Mouse (Mus musculus) liver, adult 2 months (tissue): ENCODE results near the gene Ddx54. TPM values are rescaled to one million over a fixed set of nuclear protein-coding genes. Genes with fewer than 3 reads are reported as not detected.

Experiments
- DNase-seq: peaks from one replicate; pipeline ENCODE4 v3.0.0-alpha.2; 2011; ENCODE audit warnings: low read depth, low spot score; ENCODE audit errors: extremely low read depth
- H3K27ac ChIP-seq: fragments of 200-500 bp; replicated peaks from 2 replicates; pipeline ENCODE4 v1.5.1; 2012; ENCODE audit warnings: low read depth, mild to moderate bottlenecking, control low read depth, inconsistent platforms, low read length; ENCODE audit not compliant: insufficient read depth
- H3K27me3 ChIP-seq: fragments of 200-500 bp; 2 replicates; pipeline ENCODE4 v1.6.1; 2012; ENCODE audit warnings: mild to moderate bottlenecking, moderate library complexity, low read length, inconsistent platforms; ENCODE audit not compliant: control insufficient read depth, insufficient read depth
- H3K36me3 ChIP-seq: fragments of 200-500 bp; 2 replicates; pipeline ENCODE4 v1.6.1; 2012; ENCODE audit warnings: low read length, inconsistent platforms; ENCODE audit not compliant: control insufficient read depth, insufficient read depth
- H3K4me1 ChIP-seq: fragments of 200-500 bp; 2 replicates; pipeline ENCODE4 v1.6.1; 2011; ENCODE audit warnings: low read length; ENCODE audit not compliant: control insufficient read depth, insufficient read depth
- H3K4me3 ChIP-seq: fragments of 200-500 bp; 2 replicates; pipeline ENCODE4 v1.5.1; 2011; ENCODE audit warnings: low read depth, mild to moderate bottlenecking, control low read depth, low read length, moderate library complexity; ENCODE audit not compliant: insufficient read depth
- H3K79me2 ChIP-seq: fragments of 200-500 bp; 2 replicates; pipeline ENCODE4 v1.6.1; 2012; ENCODE audit warnings: inconsistent platforms, mild to moderate bottlenecking, low read length, moderate library complexity; ENCODE audit not compliant: control insufficient read depth, insufficient read depth
- H3K9ac ChIP-seq: fragments of 200-500 bp; 2 replicates; pipeline ENCODE4 v1.6.1; 2012; ENCODE audit warnings: low read depth, mild to moderate bottlenecking, control low read depth, inconsistent platforms, low read length
- CTCF ChIP-seq: fragments of 200-500 bp; IDR thresholded peaks from 2 replicates; pipeline ENCODE4 v1.5.1; 2011; ENCODE audit warnings: low read depth, low read length, control low read depth
- POLR2A ChIP-seq: fragments of 200-500 bp; IDR thresholded peaks from 2 replicates; pipeline ENCODE4 v1.6.1; 2011; ENCODE audit warnings: low read length, control low read depth; ENCODE audit not compliant: insufficient read depth; ENCODE audit errors: extremely low read depth
- WGBS: fragments of 180-500 bp; shearing (Covaris S2); methylation state at CpG from one replicate; pipeline ENCODE4 v1.1.7; 2018; 5-methylcytosine and 5-hydroxymethylcytosine counted together
- polyA plus RNA-seq: library from polyadenylated mRNA; depleted of rRNA; stranded (reverse); fragments of >200 nt; gene quantifications from 2 replicates; pipeline ENCODE4 v1.2.3, GENCODE M21; 2012
- total RNA-seq: library from RNA; depleted of rRNA; stranded (reverse); fragments of >200 nt; gene quantifications from 2 replicates; pipeline ENCODE4 v1.2.3, GENCODE M21; 2014

The Ddx54 gene
- total and polyA plus RNA-seq, 2 experiments, result 15.2 to 24.2 TPM

GRCm38 (mm10) chr5:120570289-120570897, 42.1 kb upstream of the Ddx54 start:
- H3K79me2 ChIP-seq, result peaks cover 23% of the 10 kb centered on the region
- no peaks in the 10 kb centered on the region for H3K27me3 ChIP-seq
- peaks cover 45% of the 10 kb centered on the region for H3K4me1 ChIP-seq
- 84% methylated on average over 11 of the region's 11 CpGs for WGBS
- H3K9ac ChIP-seq, result no peak overlapping the region
- no peaks in the 10 kb centered on the region for H3K36me3 ChIP-seq
- no peak overlapping the region for H3K4me3 ChIP-seq
- no peak for TF ChIP-seq POLR2A
- TF ChIP-seq CTCF, result no peak
- H3K27ac ChIP-seq, result no peak overlapping the region
- no peak for DNase-seq

- no peak overlapping the region for H3K9ac ChIP-seq
- H3K79me2 ChIP-seq, result peaks cover 23% of the 10 kb centered on the region
- no peak overlapping the region for H3K27ac ChIP-seq
- no peaks in the 10 kb centered on the region for H3K36me3 ChIP-seq
- no peak for TF ChIP-seq CTCF
- TF ChIP-seq POLR2A, result no peak
- WGBS, result 54% methylated on average over 14 of the region's 14 CpGs
- no peak for DNase-seq
- peaks cover 37% of the 10 kb centered on the region for H3K4me1 ChIP-seq
- H3K4me3 ChIP-seq, result no peak overlapping the region
- H3K27me3 ChIP-seq, result no peaks in the 10 kb centered on the region
Observed at GRCm38 (mm10) chr5:120571056-120571740, 41.3 kb upstream of the Ddx54 start.

GRCm38 (mm10) chr5:120574469-120575063, 38.0 kb upstream of the Ddx54 start:
- H3K9ac ChIP-seq, result no peak overlapping the region
- 80% methylated on average over 10 of the region's 10 CpGs for WGBS
- no peak overlapping the region for H3K4me3 ChIP-seq
- H3K36me3 ChIP-seq, result no peaks in the 10 kb centered on the region
- DNase-seq, result no peak
- H3K27me3 ChIP-seq, result no peaks in the 10 kb centered on the region
- TF ChIP-seq POLR2A (no peak), CTCF (no peak)
- H3K27ac ChIP-seq, result no peak overlapping the region
- peaks cover 30% of the 10 kb centered on the region for H3K4me1 ChIP-seq
- H3K79me2 ChIP-seq, result peaks cover 36% of the 10 kb centered on the region

- TF ChIP-seq POLR2A (no peak), CTCF (no peak)
- peak overlapping the region; percentile 49; the same call in 1 of the 2 replicates for H3K27ac ChIP-seq
- DNase-seq, result no peak
- H3K36me3 ChIP-seq, result peaks cover 4% of the 10 kb centered on the region; the same call in 1 of the 2 replicates
- H3K79me2 ChIP-seq, result peaks cover 35% of the 10 kb centered on the region
- H3K9ac ChIP-seq, result no peak overlapping the region
- H3K4me3 ChIP-seq, result no peak overlapping the region
- peaks cover 27% of the 10 kb centered on the region for H3K4me1 ChIP-seq
- H3K27me3 ChIP-seq, result no peaks in the 10 kb centered on the region
- 50% methylated on average over 11 of the region's 11 CpGs for WGBS
Observed at GRCm38 (mm10) chr5:120576781-120577301, 35.7 kb upstream of the Ddx54 start.

- H3K27me3 ChIP-seq, result no peaks in the 10 kb centered on the region
- no peak overlapping the region for H3K27ac ChIP-seq
- peaks cover 32% of the 10 kb centered on the region for H3K79me2 ChIP-seq
- no peak overlapping the region for H3K4me3 ChIP-seq
- TF ChIP-seq CTCF, result peak; percentile 32
- no peak for TF ChIP-seq POLR2A
- no peak for DNase-seq
- 67% methylated on average over 10 of the region's 10 CpGs for WGBS
- peaks cover 9% of the 10 kb centered on the region for H3K36me3 ChIP-seq
- no peak overlapping the region for H3K9ac ChIP-seq
- peaks cover 24% of the 10 kb centered on the region for H3K4me1 ChIP-seq
Observed at GRCm38 (mm10) chr5:120577935-120578441, 34.6 kb upstream of the Ddx54 start.

- Histone ChIP-seq H3K4me3 (no peak overlapping the region), H3K27me3 (no peaks in the 10 kb centered on the region), H3K27ac (no peak overlapping the region), H3K4me1 (peaks cover 24% of the 10 kb centered on the region), H3K36me3 (peaks cover 11% of the 10 kb centered on the region), H3K79me2 (peaks cover 37% of the 10 kb centered on the region), H3K9ac (no peak overlapping the region)
- TF ChIP-seq CTCF, result no peak
- no peak for TF ChIP-seq POLR2A
- peak; percentile 32 for DNase-seq
- WGBS, result 49% methylated on average over 12 of the region's 12 CpGs
Observed at GRCm38 (mm10) chr5:120578504-120579081, 33.9 kb upstream of the Ddx54 start.
